Mouse (Mus musculus): ENCODE results near the gene Adgrv1.

- TF ChIP-seq CTCF (IDR thresholded peaks at IDR 0.05; ENCODE audit: low read depth) (no peak), EP300 (IDR thresholded peaks at IDR 0.05; ENCODE audit: low read depth) (no peak)
Observed at GRCm38 (mm10) chr13:81279351-81279736, 353.6 kb downstream of the Adgrv1 start.

All from liver, postnatal 0 days (tissue).